20 mouse cellular contexts compared by ENCODE assay signal in the genomic region with DNA sequence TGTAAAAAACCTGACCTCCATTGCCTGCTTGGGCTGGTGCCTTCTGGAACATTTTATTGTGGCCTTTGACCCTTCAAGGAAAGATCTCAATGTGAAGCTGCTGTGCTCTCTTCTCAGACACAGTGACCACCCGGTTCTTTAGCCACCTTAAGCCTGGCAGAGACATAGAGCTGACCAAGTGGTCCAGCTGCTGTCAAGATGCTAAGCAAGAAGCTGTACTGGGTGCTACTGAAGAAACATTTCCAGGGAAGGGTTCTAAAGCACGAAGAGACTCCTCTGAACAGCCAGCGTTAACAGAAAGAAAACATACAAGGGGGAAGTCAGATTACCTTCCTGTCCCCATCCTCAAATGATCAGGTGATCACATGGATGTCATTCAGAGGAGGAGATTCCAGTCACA. TPM values are rescaled to one million over a fixed set of nuclear protein-coding genes. Genes with fewer than 3 reads are reported as not detected.
DNase-seq lines count a peak whose midpoint lies in the region; TF ChIP-seq lines count a peak whose summit lies in the region.
"Had no signal": no experiment of that assay in that cellular context is flagged by ENCODE, and none has a peak within 500 bp of the region (broad histone marks: within the 10 kb centered on the region; RNA-seq: fewer than 3 reads in every experiment).

No protein-coding gene starts in this region.

- H3K4me3 ChIP-seq in kidney, adult 2 months (ENCODE audit: insufficient read depth, low read depth, low read length): no peak overlapping the region
- no peak overlapping the region for H3K4me3 ChIP-seq in macrophage (ENCODE audit: inconsistent target)
- H3K4me3 ChIP-seq: embryonic facial prominence, embryonic 10.5 days; embryonic facial prominence, embryonic 12.5 days; forebrain, embryonic 13.5 days; forebrain, embryonic 15.5 days had no signal

- H3K79me2 ChIP-seq in macrophage (ENCODE audit: inconsistent target): no peaks in the 10 kb centered on the region

- H3K36me3 ChIP-seq in kidney, adult 2 months (ENCODE audit: control insufficient read depth, insufficient read depth, low read length): no peaks in the 10 kb centered on the region
- no peaks in the 10 kb centered on the region for H3K36me3 ChIP-seq in macrophage (ENCODE audit: inconsistent target)
- H3K36me3 ChIP-seq: embryonic facial prominence, embryonic 10.5 days; embryonic facial prominence, embryonic 12.5 days; forebrain, embryonic 15.5 days; G1E had no signal

- peak; percentile 82 for DNase-seq in heart, adult 11 months
- DNase-seq in heart, postnatal 10 days: no peak
- no peak for DNase-seq in kidney, adult 2 months
- DNase-seq in kidney, postnatal 36 days: no peak
- DNase-seq: adrenal gland, adult 8-10 months; adrenal gland, postnatal 14 days; adrenal gland, postnatal 36 days; cerebellum, adult 11-12 months; cerebellum, adult 2 months; cerebellum, adult 9-10 months; cerebellum, postnatal 10 days; cerebellum, postnatal 25 days had no signal

- H3K4me1 ChIP-seq in kidney, adult 2 months (ENCODE audit: control insufficient read depth, insufficient read depth, low read length): no peaks in the 10 kb centered on the region

- TF ChIP-seq CTCF in kidney, adult 2 months (conservative IDR thresholded peaks at IDR 0.05; ENCODE audit: insufficient read depth, insufficient read length, low read depth, low read length): no peak

- no peaks in the 10 kb centered on the region for H3K27me3 ChIP-seq in kidney, adult 2 months (replicated peaks; ENCODE audit: control insufficient read depth, insufficient read depth, low read length)
- H3K27me3 ChIP-seq: CH12.LX; embryonic facial prominence, embryonic 12.5 days; forebrain, embryonic 13.5 days; forebrain, embryonic 15.5 days; Patski had no signal

- 57% methylated on average over 3 of the region's 3 CpGs for WGBS in kidney, adult 2 months
- WGBS in macrophage (ENCODE audit: missing documents): 81% methylated on average over 3 of the region's 3 CpGs

- TF ChIP-seq POLR2A in kidney, adult 2 months (IDR thresholded peaks at IDR 0.05; ENCODE audit: low read depth, low read length): no peak

- peak overlapping the region; percentile 35 for H3K27ac ChIP-seq in kidney, adult 2 months (ENCODE audit: insufficient read depth, low read depth, low read length)
- peak overlapping the region; percentile 84 for H3K27ac ChIP-seq in macrophage
- H3K27ac ChIP-seq: embryonic facial prominence, embryonic 10.5 days; embryonic facial prominence, embryonic 12.5 days; forebrain, embryonic 13.5 days; forebrain, embryonic 15.5 days had no signal

- intact Hi-C loops in heart, postnatal 10 days (cut with DNase I): loop anchor here (5.0 kb wide), 1 partner anchor 77 kb away; no protein-coding TSS in a partner anchor

RNA-seq across cellular contexts. Expression of gene Elk3, which starts 58.8 kb away (rescaled TPM):
- 100 to 1,000 TPM; 106 to 115 TPM for total RNA-seq in heart, postnatal 10 days (2021)
- 27.5 and 28.1 TPM in 2 replicates for polyA plus RNA-seq in kidney, adult 2 months (2012; rRNA removed)
- total RNA-seq in macrophage (2018; cell fraction: chromatin; rRNA removed): 100 to 1,000 TPM in 2 of 26 experiments, 10 to 100 TPM in 23, 1 to 10 TPM in 1; 9.0 to 119 (median 25.1) TPM
- 10 to 100 TPM; 23.0 to 41.3 (median 26.4) TPM for total RNA-seq in macrophage (2018; cell fraction: cytosol; rRNA removed)
- total RNA-seq in macrophage (2018; cell fraction: nucleus; rRNA removed): 10 to 100 TPM; 13.1 to 60.4 (median 22.7) TPM
- polyA plus RNA-seq in macrophage (2018): 22.5 to 61.1 TPM (median 23.9 TPM) in 3 replicates
- polyA plus RNA-seq: G1E had no signal
